ENCODE assay signal across 8 mouse cellular contexts in the genomic region with DNA sequence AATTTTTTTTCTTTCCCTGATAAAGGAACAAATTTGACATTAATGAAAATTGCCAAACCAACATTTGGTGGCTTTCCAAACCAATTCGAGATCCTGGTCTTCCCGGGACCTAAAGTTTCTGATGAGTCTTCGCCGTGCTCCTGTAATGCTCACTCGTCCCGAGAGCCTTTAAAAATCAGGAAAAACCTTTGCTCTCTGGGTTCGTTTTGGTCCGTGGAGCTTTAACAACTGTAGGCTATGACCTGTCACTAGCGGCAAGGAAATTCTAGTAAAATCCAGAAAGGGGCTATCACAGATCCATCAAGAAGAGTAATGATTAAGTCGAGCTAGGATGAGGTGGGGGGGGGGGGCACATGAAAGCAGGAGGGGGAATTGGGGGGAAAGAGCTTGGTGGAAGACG. TPM values are rescaled to one million over a fixed set of nuclear protein-coding genes. Genes with fewer than 3 reads are reported as not detected.
DNase-seq lines count a peak whose midpoint lies in the region; ATAC-seq and TF ChIP-seq lines count a peak whose summit lies in the region.

No protein-coding gene starts in this region.

- no peaks in the 10 kb centered on the region for H3K27me3 ChIP-seq in intestine, embryonic 14.5 days (replicated peaks; ENCODE audit: control insufficient read depth, insufficient read depth, low read length)
- H3K27me3 ChIP-seq in midbrain, embryonic 14.5 days (ENCODE audit: control insufficient read depth, insufficient read depth, low read length) = no peaks in the 10 kb centered on the region

- ATAC-seq in intestine, embryonic 14.5 days (replicated peaks; ENCODE audit: low FRiP score, low TSS enrichment, low read depth) = no peak
- no peak for ATAC-seq in midbrain, embryonic 14.5 days (ENCODE audit: low FRiP score, low TSS enrichment)

- H3K9ac ChIP-seq in intestine, embryonic 14.5 days (ENCODE audit: low read length) = peak overlapping the region; percentile 55
- peak overlapping the region; percentile 71 for H3K9ac ChIP-seq in midbrain, embryonic 14.5 days (replicated peaks; ENCODE audit: low read length)

- H3K36me3 ChIP-seq in intestine, embryonic 14.5 days (ENCODE audit: control insufficient read depth, insufficient read depth, low read length) = peaks cover 40% of the 10 kb centered on the region
- peaks cover 37% of the 10 kb centered on the region for H3K36me3 ChIP-seq in midbrain, embryonic 14.5 days (ENCODE audit: control insufficient read depth, insufficient read depth, low read length)

- 2% methylated on average over 11 of the region's 11 CpGs for WGBS in intestine, embryonic 14.5 days
- 6% methylated on average over 11 of the region's 11 CpGs for WGBS in midbrain, embryonic 14.5 days

- peak overlapping the region; percentile 84 for H3K4me3 ChIP-seq in bone marrow macrophage, adult 2 months (ENCODE audit: insufficient read depth, low read length)
- peak overlapping the region; percentile 49 for H3K4me3 ChIP-seq in intestine, embryonic 14.5 days (ENCODE audit: low read depth, low read length)
- peak overlapping the region; percentile 60 for H3K4me3 ChIP-seq in midbrain, embryonic 14.5 days (replicated peaks; ENCODE audit: low read depth, low read length)

- no peak for TF ChIP-seq CTCF in bone marrow macrophage, adult 2 months (IDR thresholded peaks at IDR 0.05; ENCODE audit: low read depth, low read length)

- H3K4me1 ChIP-seq in bone marrow macrophage, adult 2 months (ENCODE audit: control insufficient read depth, insufficient read depth, low read length) = peaks cover 5% of the 10 kb centered on the region
- peaks cover 7% of the 10 kb centered on the region; the same call in 1 of the 2 replicates for H3K4me1 ChIP-seq in intestine, embryonic 14.5 days (replicated peaks; ENCODE audit: control insufficient read depth, insufficient read depth, low read length)
- peaks cover 3% of the 10 kb centered on the region; the same call in 1 of the 2 replicates for H3K4me1 ChIP-seq in midbrain, embryonic 14.5 days (ENCODE audit: control insufficient read depth, insufficient read depth, low read length)

- H3K27ac ChIP-seq in bone marrow macrophage, adult 2 months (ENCODE audit: insufficient read depth, low read depth, low read length) = peak overlapping the region; percentile 61
- peak overlapping the region; percentile 86 for H3K27ac ChIP-seq in intestine, embryonic 14.5 days (ENCODE audit: low read depth)
- peak overlapping the region; percentile 85 for H3K27ac ChIP-seq in midbrain, embryonic 14.5 days (replicated peaks; ENCODE audit: low read depth, low read length)

- peak; percentile 23 for DNase-seq in kidney, adult 18-20 months
- DNase-seq in kidney, postnatal 10 days = no peak
- no peak for DNase-seq in intestine, embryonic 14.5 days (ENCODE audit: low spot score)
- peak; percentile 32 for DNase-seq in midbrain, embryonic 14.5 days
- DNase-seq in spleen, adult 12 weeks (ENCODE audit: low spot score) = no peak
- no peak for DNase-seq in ovary, postnatal 36 days (ENCODE audit: low spot score)
- no peak for DNase-seq in cerebellum, adult 9-10 months

- H3K9me3 ChIP-seq in intestine, embryonic 14.5 days (ENCODE audit: control insufficient read depth, low read length) = no peaks in the 10 kb centered on the region
- no peaks in the 10 kb centered on the region for H3K9me3 ChIP-seq in midbrain, embryonic 14.5 days (ENCODE audit: control insufficient read depth, low read length)

- peak overlapping the region; percentile 73 for H3K4me2 ChIP-seq in intestine, embryonic 14.5 days (ENCODE audit: low read length)
- H3K4me2 ChIP-seq in midbrain, embryonic 14.5 days (ENCODE audit: low read length) = peak overlapping the region; percentile 76

- TF ChIP-seq POLR2A in bone marrow macrophage, adult 2 months (IDR thresholded peaks at IDR 0.05; ENCODE audit: borderline replicate concordance, low read depth, low read length) = no peak

RNA-seq across cellular contexts. Expression of a gene that starts 0.6 kb away (rescaled TPM):
- 75.3 and 83.5 TPM in 2 replicates for polyA plus RNA-seq in bone marrow macrophage, adult 2 months (2012; ENCODE audit: insufficient read depth, insufficient read length, missing spikeins)
- polyA plus RNA-seq in intestine, embryonic 14.5 days (2014; fragmentation: Nextera tagmentation; extraction: Ambion mirVana) = 133 and 150 TPM in 2 replicates
- 74.3 and 96.8 TPM in 2 replicates for polyA plus RNA-seq in midbrain, embryonic 14.5 days (2014; fragmentation: Nextera tagmentation; extraction: Ambion mirVana)

RNA-seq across cellular contexts. Expression of a gene that starts 9.4 kb away (rescaled TPM):
- polyA plus RNA-seq in bone marrow macrophage, adult 2 months (2012; ENCODE audit: insufficient read depth, insufficient read length, missing spikeins) = 6.1 and 7.2 TPM in 2 replicates
- polyA plus RNA-seq in intestine, embryonic 14.5 days (2014; fragmentation: Nextera tagmentation; extraction: Ambion mirVana) = 87.5 and 89.9 TPM in 2 replicates
- 56.7 and 64.7 TPM in 2 replicates for polyA plus RNA-seq in midbrain, embryonic 14.5 days (2014; fragmentation: Nextera tagmentation; extraction: Ambion mirVana)

RNA-seq across cellular contexts. Expression of a gene that starts 18.4 kb away (rescaled TPM):
- polyA plus RNA-seq in bone marrow macrophage, adult 2 months (2012; ENCODE audit: insufficient read depth, insufficient read length, missing spikeins) = not detected in 2 replicates
- polyA plus RNA-seq in intestine, embryonic 14.5 days (2014; fragmentation: Nextera tagmentation; extraction: Ambion mirVana) = 0.69 and 0.74 TPM in 2 replicates
- 0.22 TPM in 1 of 2 replicates, not detected in the other for polyA plus RNA-seq in midbrain, embryonic 14.5 days (2014; fragmentation: Nextera tagmentation; extraction: Ambion mirVana)

RNA-seq across cellular contexts. Expression of a gene that starts 29.9 kb away (rescaled TPM):
- 134 and 146 TPM in 2 replicates for polyA plus RNA-seq in bone marrow macrophage, adult 2 months (2012; ENCODE audit: insufficient read depth, insufficient read length, missing spikeins)
- polyA plus RNA-seq in intestine, embryonic 14.5 days (2014; fragmentation: Nextera tagmentation; extraction: Ambion mirVana) = 69.0 and 70.4 TPM in 2 replicates
- 57.3 and 59.5 TPM in 2 replicates for polyA plus RNA-seq in midbrain, embryonic 14.5 days (2014; fragmentation: Nextera tagmentation; extraction: Ambion mirVana)

RNA-seq across cellular contexts. Expression of a gene that starts 52.9 kb away (rescaled TPM):
- polyA plus RNA-seq in bone marrow macrophage, adult 2 months (2012; ENCODE audit: insufficient read depth, insufficient read length, missing spikeins) = 1.2 TPM in 1 of 2 replicates, not detected in the other
- 0.23 and 1.5 TPM in 2 replicates for polyA plus RNA-seq in intestine, embryonic 14.5 days (2014; fragmentation: Nextera tagmentation; extraction: Ambion mirVana)
- 0.71 and 0.85 TPM in 2 replicates for polyA plus RNA-seq in midbrain, embryonic 14.5 days (2014; fragmentation: Nextera tagmentation; extraction: Ambion mirVana)

Comparison
In these comparisons a context has a peak if more than half of its experiments do, and no peak if none do; other contexts are left out.
1. DNase-seq: peak in kidney, adult 18-20 months (single experiment) and midbrain, embryonic 14.5 days (single experiment); none in kidney, postnatal 10 days (single experiment), intestine, embryonic 14.5 days (single experiment), spleen, adult 12 weeks (single experiment), ovary, postnatal 36 days (single experiment) and cerebellum, adult 9-10 months (single experiment).
2. Peak in every context shown above with its lines, with median percentiles within 50 percentile points of each other: H3K27ac ChIP-seq and H3K4me3 ChIP-seq.